Mouse (Mus musculus) left cerebral cortex, adult 2 months (tissue): ENCODE results near the gene Kcmf1. TPM values are rescaled to one million over a fixed set of nuclear protein-coding genes. Genes with fewer than 3 reads are reported as not detected.
A peak's percentile ranks its signal among the peaks of the same experiment; 100 is the strongest.
"Not testable (repeated sequence)": the region's sequence is repeated elsewhere in the genome, so short reads cannot be mapped to it uniquely, and the experiment has no call there.

ENCODE experiments used
- DNase-seq, 2 experiments: peaks; one replicate each; pipeline ENCODE4 v3.0.0; 2021 to 2022; ENCODE audit warnings: low spot score in 2 of 2, mixed read lengths in 1 of 2; ENCODE audit errors: extremely low spot score in 1 of 2
- H3K27ac ChIP-seq: fragments of 200-600 bp; 2 replicates; pipeline ENCODE4 v1.8.1; 2022
- H3K4me3 ChIP-seq: fragments of 200-600 bp; 2 replicates; pipeline ENCODE4 v1.8.1; 2022
- CTCF ChIP-seq: fragments of 200-600 bp; IDR thresholded peaks from 2 replicates; pipeline ENCODE4 v1.8.1; 2022; ENCODE audit warnings: antibody characterized with exemption, mild to moderate bottlenecking, moderate library complexity
- intact Hi-C: fragments of 180-260 bp; cut with DNase I; formaldehyde crosslinking; loops from one replicate; pipeline ENCODE4 v1.15.1; 2025
- total RNA-seq, 2 experiments: library from RNA; stranded (reverse); gene quantifications; 2 replicates each; pipeline ENCODE4 v1.2.3; 2021

The Kcmf1 gene
- total RNA-seq, 2 experiments from 2014 or later: 66.0 to 72.0 TPM

GRCm38 (mm10) chr6:72837756-72838155 lies 62.0 kb downstream of the Kcmf1 start:
- intact Hi-C loops: no loop called here
- H3K27ac ChIP-seq: no peak overlapping the region
- TF ChIP-seq CTCF: no peak
- no peak overlapping the region for H3K4me3 ChIP-seq
- DNase-seq: no peak

- TF ChIP-seq CTCF: no peak
- no peak for DNase-seq
- Histone ChIP-seq H3K27ac (no peak overlapping the region), H3K4me3 (no peak overlapping the region)
- intact Hi-C loops: no loop called here
Measured at GRCm38 (mm10) chr6:72834518-72834917, 65.3 kb downstream of the Kcmf1 start.

GRCm38 (mm10) chr6:72831858-72832257 lies 67.9 kb downstream of the Kcmf1 start:
- H3K27ac ChIP-seq: no peak overlapping the region
- intact Hi-C loops: loop anchor here (2.0 kb wide), 2 partner anchors 43 to 195 kb away; partner anchors contain the start of gene Tcf7l1
- no peak for TF ChIP-seq CTCF
- H3K4me3 ChIP-seq: no peak overlapping the region
- DNase-seq: no peak

DNA sequence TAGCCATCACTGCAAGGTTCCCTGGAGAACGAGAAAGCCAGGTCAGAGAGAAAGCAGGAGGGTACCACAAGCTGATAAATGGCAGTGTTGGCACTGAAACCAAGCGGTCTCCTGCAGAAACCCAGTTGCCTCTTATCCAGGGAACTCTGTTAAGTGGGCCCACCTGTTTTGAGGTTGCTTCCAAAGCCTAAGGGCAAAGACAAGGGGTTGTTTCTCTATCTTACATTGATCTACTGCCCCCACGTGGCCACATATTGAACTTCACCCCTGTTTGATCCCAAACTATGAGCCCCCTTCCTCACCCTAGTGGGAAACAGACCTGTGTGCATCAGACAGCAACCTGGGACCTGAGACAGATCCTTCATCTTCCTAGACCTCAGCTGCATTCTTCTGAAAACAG lies 68.5 kb downstream of the Kcmf1 start:
- intact Hi-C loops: loop anchor here (2.0 kb wide), 2 partner anchors 42 to 194 kb away; partner anchors contain the start of gene Tcf7l1
- H3K4me3 ChIP-seq: no peak overlapping the region
- peak; percentile 50 to 59 for DNase-seq
- peak; percentile 84 for TF ChIP-seq CTCF
- no peak overlapping the region for H3K27ac ChIP-seq

DNA sequence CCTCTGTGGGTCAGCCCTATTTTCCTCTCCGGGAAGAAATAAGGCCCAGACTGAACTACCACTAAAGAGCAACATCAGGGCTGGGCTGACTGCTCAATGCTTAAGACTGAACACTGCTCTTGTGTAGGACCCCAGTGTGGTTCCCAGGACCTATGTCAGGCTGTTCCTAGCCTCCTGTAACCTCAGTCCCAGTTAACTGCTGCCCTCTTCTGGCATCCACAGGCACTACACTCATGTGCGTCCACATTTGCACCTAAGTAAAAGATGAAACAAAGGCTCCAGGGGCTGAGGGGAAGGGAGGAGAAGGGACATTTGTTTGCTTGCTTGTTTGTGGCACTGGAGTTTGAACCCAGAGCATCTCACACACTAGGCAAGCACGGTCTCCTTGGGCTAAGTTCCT lies 70.9 kb downstream of the Kcmf1 start:
- no peak overlapping the region for H3K4me3 ChIP-seq
- no peak overlapping the region for H3K27ac ChIP-seq
- no peak for DNase-seq
- TF ChIP-seq CTCF: peak; percentile 36
- intact Hi-C loops: no loop called here

- H3K4me3 ChIP-seq, intact Hi-C loops, H3K27ac ChIP-seq, DNase-seq: not testable (repeated sequence)
Measured at GRCm38 (mm10) chr6:72828037-72828436, 71.7 kb downstream of the Kcmf1 start.

GRCm38 (mm10) chr6:72825762-72826161 lies 74.0 kb downstream of the Kcmf1 start:
- no peak for TF ChIP-seq CTCF
- Histone ChIP-seq H3K4me3 (no peak overlapping the region), H3K27ac (no peak overlapping the region)
- DNase-seq: no peak
- intact Hi-C loops: no loop called here

DNA sequence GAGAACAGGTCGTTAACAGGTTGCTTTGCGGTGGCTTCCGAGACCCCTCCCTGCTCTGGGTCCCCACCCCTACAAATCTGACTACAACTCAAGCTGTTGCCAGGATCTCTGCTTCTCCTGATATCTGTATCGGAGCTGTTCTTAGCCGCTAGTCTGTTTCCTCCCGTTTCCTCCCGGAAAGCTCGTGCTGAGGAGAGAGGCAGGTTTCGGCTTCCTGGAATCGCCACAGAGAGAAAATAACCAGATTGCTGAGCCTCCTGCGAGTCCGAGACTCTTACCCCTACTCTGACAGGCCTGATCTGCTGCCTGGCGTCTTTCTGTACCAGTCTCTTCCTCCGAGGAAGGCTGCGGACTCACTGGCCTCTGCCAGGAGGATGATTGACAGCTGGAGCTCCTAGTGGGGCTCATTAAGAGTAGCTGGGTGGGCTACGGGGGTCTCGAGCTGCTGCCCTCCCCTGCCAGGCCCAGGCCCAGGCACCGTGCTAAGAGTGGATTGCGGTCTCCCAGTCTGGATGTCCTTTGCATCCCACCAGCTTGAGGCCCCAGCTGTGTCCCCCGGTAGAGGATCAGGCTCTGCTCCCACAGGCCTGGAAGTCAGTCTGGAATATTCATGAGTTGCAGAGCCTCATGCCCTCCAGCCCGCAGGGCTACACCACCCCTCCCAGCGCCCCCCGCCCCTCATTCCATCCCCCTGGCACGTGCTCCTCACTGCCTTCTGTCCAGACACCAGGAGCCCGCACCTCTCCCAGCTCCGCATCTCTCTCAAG lies 74.6 kb downstream of the Kcmf1 start:
- Histone ChIP-seq H3K27ac (no peak overlapping the region), H3K4me3 (peak overlapping the region; percentile 26)
- intact Hi-C loops: no loop called here
- TF ChIP-seq CTCF: no peak
- no peak for DNase-seq

- no peak overlapping the region for H3K27ac ChIP-seq
- intact Hi-C loops: no loop called here
- no peak overlapping the region for H3K4me3 ChIP-seq
- TF ChIP-seq CTCF: no peak
- DNase-seq: no peak
Measured at GRCm38 (mm10) chr6:72813456-72813855, 86.3 kb downstream of the Kcmf1 start.

GRCm38 (mm10) chr6:72810248-72810647 lies 89.5 kb downstream of the Kcmf1 start:
- no peak for TF ChIP-seq CTCF
- no peak overlapping the region for H3K27ac ChIP-seq
- H3K4me3 ChIP-seq: no peak overlapping the region
- intact Hi-C loops: no loop called here
- DNase-seq: no peak

DNA sequence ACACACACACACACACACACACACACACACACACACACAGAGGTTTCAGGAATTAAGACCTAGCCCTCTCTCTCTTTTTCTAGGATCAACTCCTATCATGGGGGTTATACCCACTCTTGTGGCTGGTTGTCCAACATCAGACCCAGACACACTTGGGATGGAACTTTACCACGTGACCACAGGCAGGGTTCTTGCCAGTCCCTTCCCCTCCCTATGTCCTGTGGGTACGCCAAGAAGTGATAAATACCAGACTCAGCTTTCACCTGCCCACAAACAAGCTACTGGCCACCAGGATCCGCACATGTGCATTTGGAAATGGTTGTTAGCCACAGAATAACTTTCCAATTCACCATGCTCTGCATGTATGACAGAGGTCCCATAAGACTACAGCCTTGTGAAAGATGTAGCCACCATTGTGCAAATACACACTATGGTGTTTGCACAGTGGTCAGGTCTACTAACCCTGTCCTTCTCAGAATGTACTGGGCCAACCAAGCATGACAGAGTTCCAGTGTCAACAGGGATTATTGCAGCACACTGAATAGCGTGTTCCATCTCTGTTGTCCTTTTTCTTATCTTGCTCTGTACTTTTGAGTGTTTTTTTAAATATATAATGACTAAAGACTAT lies 90.1 kb downstream of the Kcmf1 start:
- intact Hi-C loops: no loop called here
- H3K4me3 ChIP-seq: no peak overlapping the region
- no peak for TF ChIP-seq CTCF

DNA sequence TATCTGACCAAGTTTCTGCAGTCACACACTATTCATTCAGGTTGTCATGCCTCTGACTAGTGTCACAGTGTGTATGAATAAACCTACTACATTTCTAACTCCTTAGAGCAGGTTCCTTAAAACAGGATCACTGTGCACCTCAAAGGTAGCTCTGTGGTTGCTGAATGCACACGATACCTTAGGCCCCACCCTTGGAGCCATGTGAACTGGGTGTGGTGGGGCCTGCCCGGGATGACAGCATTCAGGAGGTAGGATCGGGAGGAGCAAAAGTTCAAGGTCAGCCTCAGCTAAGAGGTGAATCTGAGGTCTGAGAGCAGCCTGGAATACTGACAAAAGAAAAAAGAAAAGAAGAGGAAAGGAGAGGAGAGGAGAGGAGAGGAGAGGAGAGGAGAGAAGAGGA lies 91.4 kb downstream of the Kcmf1 start:
- H3K27ac ChIP-seq: no peak overlapping the region
- intact Hi-C loops: no loop called here
- no peak for DNase-seq
- H3K4me3 ChIP-seq: no peak overlapping the region
- no peak for TF ChIP-seq CTCF

More for the DNA sequence above, 90.1 kb downstream of the Kcmf1 start:
- no peak overlapping the region for H3K27ac ChIP-seq
- DNase-seq: no peak

DNA sequence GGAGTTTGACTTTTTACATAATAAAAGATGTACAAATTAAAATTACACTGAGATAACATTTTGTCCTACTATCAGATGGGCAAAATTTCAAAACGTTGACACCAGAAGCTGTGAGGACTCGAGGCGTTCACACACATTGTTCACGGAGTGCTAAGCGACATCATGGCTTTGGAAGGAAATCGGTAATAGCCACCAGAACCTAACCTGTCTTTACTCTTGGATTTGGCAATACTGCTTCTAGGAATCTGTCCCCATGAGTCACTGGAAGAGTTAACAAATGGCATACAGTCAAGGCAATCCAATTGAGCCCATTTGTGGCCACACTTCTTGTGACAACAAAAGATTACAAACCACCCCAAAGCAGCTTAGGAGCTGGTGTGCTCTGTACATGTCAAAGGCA lies 96.1 kb downstream of the Kcmf1 start:
- intact Hi-C loops: no loop called here
- Histone ChIP-seq H3K27ac (no peak overlapping the region), H3K4me3 (no peak overlapping the region)
- TF ChIP-seq CTCF: no peak
- DNase-seq: no peak
